In the genomic region with DNA sequence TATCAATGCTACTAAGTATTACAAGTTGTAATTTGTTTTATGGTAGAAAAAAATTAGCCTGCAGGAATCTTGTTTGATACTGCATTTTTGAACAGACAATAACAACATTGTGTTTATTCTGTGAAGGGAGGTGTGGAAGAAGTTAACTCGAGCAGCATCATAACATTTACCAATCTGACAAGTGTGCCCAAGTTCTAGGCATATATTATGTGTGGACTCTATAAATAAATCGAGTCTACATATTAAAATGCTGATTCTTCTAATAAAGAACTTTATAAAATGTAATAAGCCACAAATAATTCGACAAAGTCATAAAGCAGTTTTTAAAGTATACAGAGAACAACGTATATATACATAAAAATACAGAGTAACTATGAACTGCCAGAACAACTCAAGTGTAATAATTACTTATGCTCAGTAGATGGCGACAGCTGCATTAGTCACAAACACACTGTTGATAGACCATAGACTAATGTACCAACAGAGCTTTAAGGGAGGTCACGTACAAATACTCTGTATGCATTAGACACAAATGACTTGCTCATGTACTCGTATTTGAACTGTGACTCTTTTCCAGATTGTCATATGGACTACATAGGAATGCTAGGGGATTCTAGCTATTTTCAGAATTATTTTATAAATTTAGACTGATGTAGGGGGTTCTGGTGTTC, we compare ENCODE assay signal across 8 mouse cellular contexts.
DNase-seq lines count a peak whose midpoint lies in the region; ATAC-seq and TF ChIP-seq lines count a peak whose summit lies in the region.

No protein-coding gene starts in this region.

- 0 out of 2 replicates have a peak, but pooled peaks cover 1% of the 10 kb centered on the region for H3K36me3 ChIP-seq in spleen, adult 2 months (ENCODE audit: control insufficient read depth, insufficient read depth, low read length)
- H3K36me3 ChIP-seq in forebrain, embryonic 16.5 days (ENCODE audit: control insufficient read depth, insufficient read depth) = no peaks in the 10 kb centered on the region
- no peaks in the 10 kb centered on the region for H3K36me3 ChIP-seq in midbrain, embryonic 15.5 days (replicated peaks)

- H3K4me3 ChIP-seq in spleen, adult 2 months (ENCODE audit: extremely low read depth, insufficient read depth, insufficient read length) = no peak overlapping the region
- H3K4me3 ChIP-seq in forebrain, embryonic 16.5 days (replicated peaks; ENCODE audit: low read length) = no peak overlapping the region
- no peak overlapping the region for H3K4me3 ChIP-seq in midbrain, embryonic 15.5 days

- no peak for TF ChIP-seq POLR2A in spleen, adult 2 months (IDR thresholded peaks at IDR 0.05; ENCODE audit: low read depth, low read length)

- H3K4me1 ChIP-seq in spleen, adult 2 months (ENCODE audit: control insufficient read depth, insufficient read depth, insufficient read length) = no peaks in the 10 kb centered on the region; the same call in 1 of the 2 replicates
- no peaks in the 10 kb centered on the region for H3K4me1 ChIP-seq in forebrain, embryonic 16.5 days (replicated peaks; ENCODE audit: control insufficient read depth, insufficient read depth, low read length)
- no peaks in the 10 kb centered on the region for H3K4me1 ChIP-seq in midbrain, embryonic 15.5 days

- no peak overlapping the region for H3K27ac ChIP-seq in spleen, adult 2 months (ENCODE audit: insufficient read depth, low read length)
- H3K27ac ChIP-seq in forebrain, embryonic 16.5 days (ENCODE audit: low read length) = no peak overlapping the region
- no peak overlapping the region for H3K27ac ChIP-seq in midbrain, embryonic 15.5 days

- H3K4me2 ChIP-seq in forebrain, embryonic 16.5 days (ENCODE audit: low read length) = no peak overlapping the region
- H3K4me2 ChIP-seq in midbrain, embryonic 15.5 days = no peak overlapping the region

- DNase-seq in cerebellum, postnatal 10 days = peak; percentile 49 to 69
- DNase-seq in cerebellum, adult 11-12 months = no peak
- peak in 1 of 2 experiments; percentile 28 for DNase-seq in spleen, adult 2 months (ENCODE audit: low read depth in 1 of 2, low spot score in 2 of 2)
- DNase-seq in spleen, postnatal 4 days (ENCODE audit: low spot score in 2 of 2) = no peak
- DNase-seq in kidney, postnatal 36 days = peak; percentile 27 to 65
- no peak for DNase-seq in right cerebral cortex, postnatal 14 days

- TF ChIP-seq CTCF in spleen, adult 2 months (IDR thresholded peaks at IDR 0.05; ENCODE audit: extremely low read depth, insufficient read depth, insufficient read length, insufficient replicate concordance) = peak; percentile 9; the same call in 1 of the 2 replicates

- WGBS in spleen, adult 2 months = 32% methylated on average over 7 of the region's 7 CpGs
- WGBS in forebrain, embryonic 16.5 days = 22% methylated on average over 7 of the region's 7 CpGs
- 27% methylated on average over 7 of the region's 7 CpGs for WGBS in midbrain, embryonic 15.5 days

- peak; percentile 88 for ATAC-seq in forebrain, embryonic 16.5 days
- ATAC-seq in midbrain, embryonic 15.5 days (replicated peaks) = peak; percentile 93

- no peak overlapping the region for H3K9ac ChIP-seq in forebrain, embryonic 16.5 days (replicated peaks; ENCODE audit: low read depth, low read length)
- H3K9ac ChIP-seq in midbrain, embryonic 15.5 days = no peak overlapping the region

- H3K9me3 ChIP-seq in forebrain, embryonic 16.5 days (ENCODE audit: control insufficient read depth, low read length) = no peaks in the 10 kb centered on the region
- H3K9me3 ChIP-seq in midbrain, embryonic 15.5 days = no peaks in the 10 kb centered on the region

- no peaks in the 10 kb centered on the region for H3K27me3 ChIP-seq in spleen, adult 2 months (ENCODE audit: control insufficient read depth, insufficient read depth, low read length)
- no peaks in the 10 kb centered on the region for H3K27me3 ChIP-seq in forebrain, embryonic 16.5 days (replicated peaks; ENCODE audit: control insufficient read depth, insufficient read depth, low read length)
- no peaks in the 10 kb centered on the region for H3K27me3 ChIP-seq in midbrain, embryonic 15.5 days (replicated peaks)

Comparison
In these comparisons a context has a peak if more than half of its experiments do, and no peak if none do; other contexts are left out.
1. DNase-seq: peak in cerebellum, postnatal 10 days (2 of 2) and kidney, postnatal 36 days (2 of 2); none in cerebellum, adult 11-12 months (single experiment), spleen, postnatal 4 days (0 of 2) and right cerebral cortex, postnatal 14 days (single experiment).